Mouse (Mus musculus) kidney, adult 18-20 months (tissue): ENCODE data around the gene Wdr70.

Experiments used
- DNase-seq: peaks from one replicate; pipeline ENCODE4 v3.0.0; 2021

The Wdr70 gene

DNA sequence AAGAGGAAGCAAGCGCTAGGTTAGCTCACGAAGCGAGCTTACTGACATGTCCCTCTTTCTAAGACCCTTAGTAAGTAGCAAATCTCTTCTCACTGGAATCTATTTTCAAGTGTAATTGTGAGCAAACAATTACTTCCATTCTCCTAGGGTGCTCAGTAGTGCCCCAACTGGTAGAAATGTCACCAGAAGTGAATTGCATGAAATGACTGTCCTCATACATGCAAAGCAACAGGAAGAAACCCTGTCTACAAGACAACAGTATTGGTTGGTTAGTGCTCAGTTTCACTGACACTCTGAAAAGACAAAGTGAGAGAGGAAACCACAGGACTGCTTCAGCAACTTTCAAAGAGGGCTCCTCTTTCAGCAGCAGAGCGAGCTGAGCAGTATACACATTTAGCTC, 173.6 kb downstream of the Wdr70 start:
- no peak for DNase-seq

DNA sequence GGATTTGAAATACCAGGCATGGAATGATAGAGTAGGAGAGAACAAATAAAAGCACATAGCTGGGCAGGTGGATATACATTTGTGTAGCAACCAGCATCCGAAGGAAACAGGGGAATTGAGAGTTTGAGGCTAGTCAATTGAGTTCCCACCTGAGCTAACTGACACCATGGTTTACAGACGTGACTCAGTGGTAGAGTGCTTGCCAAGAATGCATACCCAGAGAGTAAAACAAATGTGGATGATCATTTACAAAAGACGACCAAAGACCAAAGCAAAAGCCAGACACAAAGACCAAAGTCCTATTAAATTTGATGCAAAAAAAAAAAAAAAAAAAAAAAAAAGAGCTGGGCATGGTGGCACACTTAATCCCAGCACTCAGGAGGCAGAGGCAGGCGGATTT, 175.7 kb downstream of the Wdr70 start:
- DNase-seq = peak; percentile 3

DNA sequence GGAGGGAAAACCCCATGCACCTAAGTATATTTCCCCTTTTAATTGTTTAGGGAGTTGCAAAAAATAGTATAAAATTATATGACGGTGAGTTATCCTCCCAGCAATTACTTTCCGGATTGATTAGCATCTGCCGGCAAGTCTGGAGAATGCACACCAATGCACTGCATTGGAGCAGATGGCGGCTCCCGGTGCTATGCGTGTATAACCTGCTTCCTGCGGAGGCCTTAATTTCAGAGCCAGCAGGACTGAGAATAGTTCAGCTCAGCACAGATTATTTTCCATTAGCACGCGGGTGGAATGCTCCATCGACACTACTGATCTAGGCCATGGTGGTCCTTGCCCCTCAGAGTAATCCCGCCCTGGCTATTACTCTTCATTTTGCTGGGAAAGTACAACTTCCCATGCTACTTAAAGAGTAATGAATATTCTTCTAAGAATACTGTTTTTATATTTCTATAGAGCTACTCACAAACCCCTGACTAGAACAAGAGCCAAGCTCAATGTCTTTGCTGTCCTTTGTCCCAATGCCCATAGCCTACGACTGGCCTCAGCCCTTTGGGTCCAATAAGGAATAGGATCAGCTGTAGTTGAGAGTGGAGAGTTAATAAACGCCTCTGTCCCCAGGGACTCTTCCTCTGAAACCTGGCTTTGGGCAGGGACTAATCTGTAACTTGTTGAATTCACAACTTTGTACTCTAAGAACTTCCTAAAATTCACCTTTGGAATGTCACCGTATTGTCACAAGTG, 176.5 kb downstream of the Wdr70 start:
- DNase-seq = peak; percentile 3

DNA sequence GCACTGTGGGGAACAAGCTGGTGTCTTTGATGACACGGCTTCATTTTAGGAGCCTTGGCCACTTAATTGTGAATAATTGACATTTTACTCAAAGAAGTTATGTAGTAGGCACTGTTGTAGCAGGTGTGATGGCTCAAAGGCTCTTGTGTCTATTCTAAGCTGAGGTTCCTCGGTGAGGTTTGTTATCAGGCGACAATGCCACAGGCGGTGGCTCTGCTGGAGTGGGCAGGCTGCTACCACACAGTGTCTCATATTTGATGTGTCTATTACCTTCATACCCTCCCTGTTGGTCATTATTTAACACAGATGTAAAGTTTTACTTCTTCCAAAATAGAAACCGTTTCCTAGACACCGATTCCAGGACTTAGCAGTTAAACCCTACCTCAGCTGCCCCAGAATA, 177.9 kb downstream of the Wdr70 start:
- DNase-seq = no peak

DNA sequence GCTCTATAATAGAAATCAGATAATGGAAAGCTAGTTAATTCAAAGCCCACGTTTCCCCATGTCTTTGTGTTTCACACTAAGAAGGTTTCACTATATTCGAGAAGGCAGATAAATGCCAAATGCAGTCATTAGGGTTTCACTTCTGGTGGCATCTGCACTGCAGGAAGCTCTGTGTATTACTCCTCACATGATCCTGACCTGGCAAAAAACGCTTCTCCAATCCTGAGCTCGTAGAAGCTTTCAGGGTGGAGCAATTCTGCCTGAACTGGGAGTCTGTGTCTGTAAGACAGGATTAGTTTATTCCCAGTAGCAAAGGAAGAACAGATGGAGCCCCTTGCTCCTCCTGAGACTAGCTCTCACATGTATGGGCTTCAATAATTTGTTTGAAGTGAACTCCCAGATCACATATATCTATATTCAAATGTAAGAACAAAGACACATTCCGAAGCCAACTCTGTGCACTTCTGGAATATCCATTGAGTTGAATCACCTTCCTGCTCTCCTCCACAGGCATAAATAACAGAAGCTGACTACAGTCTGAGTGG, 192.4 kb downstream of the Wdr70 start:
- no peak for DNase-seq

- no peak for DNase-seq
Measured at GRCm38 (mm10) chr15:7899286-7899685, 199.7 kb downstream of the Wdr70 start.

DNA sequence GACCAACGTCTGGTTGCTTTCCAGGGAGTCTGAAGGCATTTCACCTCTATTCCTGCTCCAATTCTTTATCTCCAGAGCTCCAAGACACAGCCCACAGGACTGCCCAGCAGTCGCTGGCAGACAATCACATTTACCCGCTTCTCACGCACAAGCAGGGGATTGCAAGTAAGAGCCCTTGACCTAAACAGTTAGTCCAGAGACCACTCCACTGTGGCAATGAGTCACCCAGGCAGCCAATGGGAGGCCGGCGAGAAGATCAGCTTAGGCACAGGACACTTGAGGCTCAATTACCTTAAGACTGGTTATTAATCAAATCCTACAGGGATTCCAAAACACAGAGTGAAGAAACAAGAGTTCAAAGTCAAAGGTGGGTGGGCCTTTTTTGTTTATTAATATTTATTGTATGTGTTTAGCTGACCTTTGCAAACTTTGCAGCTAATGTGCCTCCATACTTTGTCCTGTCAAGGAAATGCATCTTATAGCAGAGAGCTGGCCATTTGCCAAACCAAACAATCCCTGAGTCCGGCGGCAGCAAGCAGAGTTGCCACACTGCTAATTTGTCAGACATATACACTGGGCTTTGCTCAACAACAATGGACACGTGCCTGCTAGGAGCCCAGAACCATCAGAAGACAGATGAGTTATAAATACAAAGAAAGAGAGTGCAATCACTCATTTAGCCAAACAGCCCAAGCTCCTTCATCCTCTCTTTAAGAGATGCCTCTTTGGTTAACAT, 207.3 kb downstream of the Wdr70 start:
- DNase-seq = no peak

GRCm38 (mm10) chr15:7890286-7890685, 208.7 kb downstream of the Wdr70 start:
- DNase-seq = no peak

GRCm38 (mm10) chr15:7889362-7889674, 209.7 kb downstream of the Wdr70 start:
- no peak for DNase-seq

DNA sequence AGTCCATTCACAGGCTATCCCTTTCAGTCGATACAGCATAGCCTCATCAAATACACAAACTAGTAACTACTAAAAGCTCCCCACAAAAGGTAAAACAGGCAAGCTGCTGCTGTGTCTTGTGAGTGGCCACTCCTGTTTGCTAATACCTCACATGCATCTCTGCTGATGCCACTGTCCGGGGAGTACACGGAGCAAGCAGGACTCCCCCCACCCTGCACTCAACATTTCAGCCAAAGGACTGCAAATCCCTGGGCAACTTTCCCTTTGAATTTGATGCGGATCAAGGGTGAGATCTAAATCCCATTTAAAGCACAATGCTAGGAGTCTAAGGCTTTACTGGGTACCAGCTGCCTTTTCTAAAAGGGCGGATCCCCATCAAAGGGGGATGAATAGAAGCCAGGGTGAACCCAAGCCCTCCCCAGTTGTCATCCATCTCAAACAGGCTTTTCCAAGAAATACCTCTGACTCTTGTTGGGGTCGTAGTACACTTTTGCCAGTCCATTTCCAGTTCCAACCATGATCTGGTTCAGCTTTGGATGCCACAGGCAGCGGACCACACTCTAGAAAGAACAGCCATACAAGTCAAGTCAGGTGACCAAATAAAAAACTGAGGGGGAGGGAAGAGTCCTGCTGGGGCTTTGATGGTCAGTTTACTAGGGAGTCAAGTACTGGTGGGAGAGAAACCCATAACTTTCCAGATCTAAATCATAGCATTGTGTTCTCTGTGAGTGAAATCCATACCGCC, 210.2 kb downstream of the Wdr70 start:
- no peak for DNase-seq

DNA sequence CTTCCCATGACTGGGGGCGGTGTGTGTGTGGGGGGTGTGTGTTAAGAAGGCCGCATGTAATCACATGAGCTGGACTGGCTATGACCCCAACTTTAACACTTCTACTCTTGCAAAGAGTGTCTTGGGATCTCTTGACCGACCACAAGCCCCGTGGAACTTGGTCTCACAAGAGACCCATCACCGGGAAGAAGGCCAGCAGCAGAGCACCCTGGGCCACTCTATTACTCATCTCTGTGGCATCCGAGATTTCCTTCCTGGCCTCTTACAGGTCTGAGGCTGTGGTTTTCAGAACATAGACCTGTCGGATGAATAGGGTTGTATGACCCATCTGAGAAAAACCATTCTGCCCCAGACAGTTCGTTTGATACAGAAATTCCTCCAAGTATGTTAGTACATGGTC, 212.4 kb downstream of the Wdr70 start:
- DNase-seq = no peak

- DNase-seq = no peak
Measured at GRCm38 (mm10) chr15:7885106-7885505, 213.9 kb downstream of the Wdr70 start.

GRCm38 (mm10) chr15:7884181-7884580, 214.8 kb downstream of the Wdr70 start:
- no peak for DNase-seq

DNA sequence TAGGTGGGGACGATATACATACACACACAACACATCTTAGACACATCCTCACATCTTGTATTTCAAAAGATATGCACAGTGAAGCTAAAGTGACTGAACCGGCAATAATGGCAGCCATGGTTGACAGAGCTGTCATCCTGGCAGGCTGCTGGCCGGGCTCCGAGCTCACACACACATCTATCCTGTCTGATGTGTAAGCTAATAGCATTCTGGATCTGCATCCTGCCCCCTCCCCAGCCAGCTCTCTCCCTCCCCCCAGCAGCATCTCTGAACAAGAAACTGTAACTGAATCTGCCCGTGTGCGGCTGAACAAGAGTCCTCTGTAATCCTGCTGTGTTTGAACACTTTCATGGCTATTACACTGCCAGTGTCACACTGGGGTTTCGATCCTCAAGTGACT, 219.1 kb downstream of the Wdr70 start:
- DNase-seq = no peak

GRCm38 (mm10) chr15:7878861-7879260, 220.1 kb downstream of the Wdr70 start:
- DNase-seq = no peak

- DNase-seq = no peak
Measured at GRCm38 (mm10) chr15:7877560-7878467, 221.2 kb downstream of the Wdr70 start.

- DNase-seq = no peak
Measured at GRCm38 (mm10) chr15:7875879-7876278, 223.1 kb downstream of the Wdr70 start.

- no peak for DNase-seq
Measured at GRCm38 (mm10) chr15:7872473-7872872, 226.5 kb downstream of the Wdr70 start.

- DNase-seq = no peak
Measured at GRCm38 (mm10) chr15:7865305-7865704, 233.7 kb downstream of the Wdr70 start.

GRCm38 (mm10) chr15:7863328-7863727, 235.7 kb downstream of the Wdr70 start:
- no peak for DNase-seq

GRCm38 (mm10) chr15:7862890-7863289, 236.1 kb downstream of the Wdr70 start:
- DNase-seq = no peak

GRCm38 (mm10) chr15:7858841-7859240, 240.2 kb downstream of the Wdr70 start:
- DNase-seq = no peak

DNA sequence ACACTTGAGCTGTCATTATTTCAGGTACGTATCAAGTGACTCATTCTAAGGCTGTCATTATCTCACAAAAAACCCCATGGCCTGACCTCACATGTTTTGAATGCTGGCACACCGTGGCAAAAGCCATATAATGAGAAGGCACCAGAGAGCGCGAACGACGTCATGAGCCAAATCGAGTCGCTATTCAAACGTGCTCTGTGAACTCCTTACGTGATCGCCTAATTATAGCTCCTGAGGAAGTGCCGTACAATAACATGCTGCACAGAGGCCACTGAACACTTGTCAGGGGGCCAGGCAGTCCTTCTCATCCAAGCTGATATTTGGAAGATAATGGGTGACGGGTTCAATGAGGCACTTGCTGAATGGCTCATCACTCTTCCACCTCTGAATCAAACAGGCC, 241.6 kb downstream of the Wdr70 start:
- no peak for DNase-seq
